Mouse (Mus musculus) urinary bladder, adult 2 months (tissue): ENCODE data around the gene Myh3. TPM values are rescaled to one million over a fixed set of nuclear protein-coding genes. Genes with fewer than 3 reads are reported as not detected.

Experiments
- DNase-seq: peaks from one replicate; pipeline ENCODE4 v3.0.0; 2022; ENCODE audit warnings: low spot score
- polyA plus RNA-seq: library from polyadenylated mRNA; depleted of rRNA; stranded (reverse); fragments of >200 nt; gene quantifications from 2 replicates; pipeline ENCODE4 v1.2.3, GENCODE M21; 2012

Myh3 gene
- polyA plus RNA-seq, 1 experiment = not detected

- no peak for DNase-seq
Observed at GRCm38 (mm10) chr11:67105689-67106088, 27.6 kb downstream of the Myh3 start.

DNA sequence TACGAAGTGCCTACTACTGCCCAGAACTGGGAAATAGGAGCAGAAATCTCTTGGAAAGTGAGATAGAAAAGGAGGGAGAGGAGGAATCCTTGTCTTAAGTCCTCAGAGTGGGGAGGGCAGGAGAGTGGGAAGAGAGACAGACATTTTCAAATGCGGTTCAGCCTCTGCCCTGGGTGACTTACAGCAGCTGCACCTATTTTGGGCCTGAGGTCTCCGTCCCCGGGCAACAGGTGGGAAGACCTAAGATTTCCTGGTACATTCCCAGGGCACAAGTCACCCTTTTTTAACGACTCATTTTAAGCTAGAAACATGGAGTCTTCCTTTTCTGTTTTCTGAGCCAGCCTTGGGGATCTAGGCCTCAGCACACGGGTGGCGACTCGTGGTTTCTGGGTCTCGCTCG, 28.9 kb downstream of the Myh3 start:
- DNase-seq = no peak

- DNase-seq = no peak
Observed at GRCm38 (mm10) chr11:67110168-67110948, 32.3 kb downstream of the Myh3 start.

GRCm38 (mm10) chr11:67112019-67112850, 34.1 kb downstream of the Myh3 start:
- no peak for DNase-seq

- peak; percentile 41 for DNase-seq
Observed at GRCm38 (mm10) chr11:67112851-67113202, 34.7 kb downstream of the Myh3 start.

GRCm38 (mm10) chr11:67113381-67113780, 35.3 kb downstream of the Myh3 start:
- DNase-seq = no peak

GRCm38 (mm10) chr11:67114261-67114660, 36.2 kb downstream of the Myh3 start:
- DNase-seq = no peak

GRCm38 (mm10) chr11:67114901-67115300, 36.8 kb downstream of the Myh3 start:
- DNase-seq = no peak

DNA sequence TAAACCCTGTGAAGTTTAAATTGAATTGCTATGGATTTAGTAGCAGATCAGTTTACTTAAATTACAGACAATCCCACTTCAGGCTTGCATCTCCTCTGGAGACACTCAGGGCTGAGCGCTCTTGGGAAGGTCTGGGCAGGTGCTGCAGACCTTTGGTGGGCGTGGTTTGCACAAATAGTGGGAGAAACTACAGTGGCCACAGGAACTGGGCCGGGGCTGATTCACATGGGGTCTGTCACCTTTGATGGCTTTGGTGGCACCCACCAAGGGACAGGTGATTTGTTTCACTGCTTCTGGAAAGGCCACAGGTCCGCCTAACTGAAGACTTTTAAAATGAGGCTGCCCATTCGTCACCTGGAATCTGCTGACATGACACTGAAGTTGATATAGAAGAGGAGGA, 38.6 kb downstream of the Myh3 start:
- no peak for DNase-seq

GRCm38 (mm10) chr11:67119539-67120070, 41.5 kb downstream of the Myh3 start:
- DNase-seq = no peak

DNA sequence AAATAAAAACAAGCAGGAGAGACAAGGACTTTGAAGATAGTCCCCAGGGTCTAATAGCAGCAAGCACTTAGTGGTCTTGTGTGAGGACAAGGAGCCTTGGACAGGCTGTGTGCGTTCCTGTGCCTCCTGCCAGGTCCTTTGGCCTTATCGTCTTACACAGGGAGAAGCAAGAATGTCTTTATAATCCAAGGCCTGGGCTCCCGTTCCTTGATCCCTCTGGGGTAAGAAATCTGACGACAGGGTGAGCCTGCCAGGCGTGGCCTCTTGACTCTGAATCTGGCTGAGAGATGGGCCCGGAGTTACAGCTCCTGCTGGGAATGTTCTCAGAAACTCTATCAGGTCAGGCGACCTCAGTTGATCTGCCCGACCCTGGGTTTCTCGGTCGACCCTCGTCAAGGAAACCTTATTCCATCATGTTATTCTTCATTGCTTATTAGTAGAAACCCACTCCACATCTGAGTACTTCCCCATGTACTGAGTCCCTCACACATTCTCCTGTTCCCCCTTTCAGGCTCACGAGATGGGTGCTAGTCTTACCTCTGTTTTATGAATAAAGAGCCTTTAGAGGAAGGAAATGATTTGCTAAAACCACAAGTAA, 42.7 kb downstream of the Myh3 start:
- no peak for DNase-seq

DNA sequence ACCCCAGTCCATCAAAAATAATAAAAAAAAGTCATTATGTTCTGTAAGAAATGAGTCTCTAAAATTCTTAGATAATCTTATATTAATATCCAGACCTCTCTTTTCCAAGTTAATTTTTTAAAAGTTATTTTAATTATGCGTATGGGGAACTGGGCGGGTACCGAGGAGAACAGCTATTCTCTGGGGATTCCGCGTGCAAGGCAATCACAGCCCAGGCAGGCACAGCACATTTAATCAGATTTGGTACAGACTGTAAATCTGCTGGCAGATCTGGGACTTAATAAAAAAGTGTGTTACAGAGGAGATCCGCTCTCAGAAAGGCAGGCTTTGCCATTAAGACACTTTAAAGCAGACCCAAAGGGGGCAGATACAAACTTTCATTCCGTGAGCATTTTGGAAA, 46.8 kb downstream of the Myh3 start:
- DNase-seq = no peak

DNA sequence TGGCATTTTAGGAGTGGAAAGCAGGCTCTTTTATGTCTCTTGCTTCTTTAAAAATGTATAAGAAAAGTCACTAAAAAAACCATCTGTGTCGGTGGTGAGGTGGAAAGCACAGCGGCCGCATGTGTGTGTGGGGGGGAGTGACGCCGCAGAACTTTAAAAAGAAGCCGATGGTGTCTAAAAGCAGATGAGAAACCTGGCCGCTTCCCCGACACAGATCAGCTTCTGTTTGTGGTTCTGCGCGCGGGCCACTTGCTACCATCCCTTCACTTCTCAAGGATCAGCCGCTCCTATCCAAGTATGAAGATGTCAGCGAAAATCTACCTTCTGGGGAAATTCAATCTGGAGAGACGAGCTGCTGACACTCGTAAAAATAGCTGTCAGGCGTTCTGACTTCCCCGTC, 47.3 kb downstream of the Myh3 start:
- no peak for DNase-seq

DNA sequence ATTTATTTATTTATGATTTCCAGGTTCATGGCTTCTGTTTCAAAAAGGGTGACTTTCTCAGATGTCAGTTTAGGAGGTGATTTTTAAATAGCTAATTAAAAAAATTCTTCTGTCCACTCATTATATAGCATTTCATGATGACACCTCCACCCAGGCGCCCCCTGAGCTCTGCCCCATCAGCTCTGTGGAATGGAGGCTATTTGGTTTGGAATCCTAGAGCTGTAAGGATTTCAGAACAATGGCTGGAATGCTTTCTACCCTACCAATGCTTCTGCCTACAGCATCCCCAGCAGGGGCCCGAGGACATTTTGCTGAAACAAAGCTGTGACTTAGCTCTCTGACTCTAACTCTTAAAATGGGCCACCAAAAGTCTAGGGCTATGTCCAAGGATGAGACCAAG, 55.4 kb downstream of the Myh3 start:
- DNase-seq = no peak

DNA sequence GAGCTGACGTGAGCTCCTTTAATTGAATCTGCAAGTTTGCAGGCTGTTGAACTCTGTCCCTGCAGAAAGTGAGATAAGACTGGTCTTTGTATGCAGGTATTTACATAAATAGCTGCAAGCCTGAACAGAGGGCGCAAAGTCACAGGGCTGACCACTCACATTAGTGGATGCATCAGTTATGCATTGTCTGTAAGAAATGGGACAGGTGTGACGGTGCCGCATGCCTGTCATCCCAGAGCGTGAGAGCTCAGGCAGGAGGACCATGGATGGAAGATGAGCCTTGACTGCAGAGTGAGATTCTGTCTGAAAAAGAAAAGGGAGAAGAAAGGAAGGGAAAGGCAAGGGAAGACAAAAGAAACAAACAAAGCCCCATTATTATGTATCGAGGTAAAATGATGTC, 56.6 kb downstream of the Myh3 start:
- DNase-seq = no peak

GRCm38 (mm10) chr11:67135532-67135931, 57.4 kb downstream of the Myh3 start:
- no peak for DNase-seq

- no peak for DNase-seq
Observed at GRCm38 (mm10) chr11:67139556-67139955, 61.5 kb downstream of the Myh3 start.

- DNase-seq = no peak
Observed at GRCm38 (mm10) chr11:67140175-67140574, 62.1 kb downstream of the Myh3 start.

DNA sequence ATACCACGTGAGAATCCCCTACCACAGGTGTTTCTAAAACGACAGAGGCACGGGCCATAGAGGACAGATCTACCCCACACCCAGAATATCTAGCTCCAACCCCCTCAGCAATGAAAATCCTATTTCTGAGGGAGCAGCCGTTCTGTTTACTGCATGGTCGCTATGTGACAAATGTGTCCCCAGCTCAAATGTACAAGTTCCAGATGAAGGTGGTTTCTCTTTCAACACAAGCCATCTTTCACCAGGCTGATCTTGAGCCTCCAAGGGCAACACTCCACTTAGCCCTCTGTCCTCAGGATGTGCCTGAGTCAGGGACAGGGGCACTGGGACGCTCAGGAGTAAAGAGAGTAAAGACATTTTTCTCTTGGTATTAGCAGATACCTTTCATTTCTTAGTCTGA, 62.9 kb downstream of the Myh3 start:
- no peak for DNase-seq

- DNase-seq = no peak
Observed at GRCm38 (mm10) chr11:67142047-67142446, 63.9 kb downstream of the Myh3 start.

GRCm38 (mm10) chr11:67143065-67143464, 65.0 kb downstream of the Myh3 start:
- DNase-seq = no peak

DNA sequence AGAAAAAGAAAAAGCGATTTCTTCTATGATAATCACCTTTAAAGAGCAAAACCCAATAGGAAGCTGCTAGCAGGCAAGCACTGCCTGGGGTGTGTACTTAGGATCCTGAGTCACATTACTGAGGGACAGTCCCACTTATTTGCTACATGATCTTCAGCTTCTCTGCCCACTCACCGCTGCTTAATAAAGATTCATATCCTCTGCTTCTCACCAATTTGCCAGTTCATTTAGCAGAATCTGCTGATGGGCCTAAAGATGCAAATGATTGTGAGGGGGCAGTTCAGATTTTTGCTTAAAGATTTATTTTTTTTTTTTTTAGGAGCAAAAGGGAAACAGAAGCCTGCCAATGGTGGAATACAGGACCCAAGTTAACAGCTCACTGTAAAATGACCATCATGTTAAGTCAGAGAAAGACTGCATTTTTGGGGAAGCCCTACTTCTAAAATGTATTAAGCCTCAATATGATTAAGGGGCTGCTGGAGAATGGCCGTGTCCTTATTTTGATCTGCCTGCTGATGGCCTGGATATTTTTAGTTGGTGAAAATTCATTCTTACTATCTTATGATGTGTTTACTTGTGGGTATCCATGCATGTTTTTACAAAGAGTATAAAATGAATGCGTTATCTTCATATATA, 65.9 kb downstream of the Myh3 start:
- DNase-seq = no peak
